Mouse (Mus musculus) liver, embryonic 13.5 days (tissue): Measurements from ENCODE around the gene Abcg5. TPM values are rescaled to one million over a fixed set of nuclear protein-coding genes. Genes with fewer than 3 reads are reported as not detected.

Experiments used
- polyA plus RNA-seq: library from polyadenylated mRNA; unstranded; fragments of >200 nt; fragmentation: Nextera tagmentation; extraction: Ambion mirVana; gene quantifications from 2 replicates; pipeline ENCODE4 v1.2.1, GENCODE M21; 2015

The Abcg5 gene
- polyA plus RNA-seq, 1 experiment from 2014 or later: 0.23 TPM

Other genes starting within 250 kb of the Abcg5 start
- 3.0 and 3.5 TPM in 2 replicates for gene Thada, start 216.8 kb downstream of the Abcg5 start, polyA plus RNA-seq
- gene Plekhh2, start 171.1 kb downstream of the Abcg5 start, polyA plus RNA-seq: 0.39 TPM in 2 replicates
- 2.5 TPM in 2 replicates for gene Dync2li1, start 56.5 kb downstream of the Abcg5 start, polyA plus RNA-seq
- gene Abcg8, start 6.7 kb downstream of the Abcg5 start, polyA plus RNA-seq: 0.40 and 0.44 TPM in 2 replicates
- gene Lrpprc, start 107.8 kb upstream of the Abcg5 start, polyA plus RNA-seq: 42.1 and 52.3 TPM in 2 replicates